Mouse (Mus musculus): Measurements from ENCODE around the gene Atp6v1g2.

Atp6v1g2 gene

GRCm38 (mm10) chr17:35233114-35233980 is at the start of gene Atp6v1g2:
Atp6v1g2 (plus strand) TSS chr17:35233660.
- DNase-seq (ENCODE audit: low read depth, low spot score), result no peak

GRCm38 (mm10) chr17:35185639-35186611 is 47.5 kb upstream of the Atp6v1g2 start:
- no peak for DNase-seq (ENCODE audit: low read depth, low spot score)

DNA sequence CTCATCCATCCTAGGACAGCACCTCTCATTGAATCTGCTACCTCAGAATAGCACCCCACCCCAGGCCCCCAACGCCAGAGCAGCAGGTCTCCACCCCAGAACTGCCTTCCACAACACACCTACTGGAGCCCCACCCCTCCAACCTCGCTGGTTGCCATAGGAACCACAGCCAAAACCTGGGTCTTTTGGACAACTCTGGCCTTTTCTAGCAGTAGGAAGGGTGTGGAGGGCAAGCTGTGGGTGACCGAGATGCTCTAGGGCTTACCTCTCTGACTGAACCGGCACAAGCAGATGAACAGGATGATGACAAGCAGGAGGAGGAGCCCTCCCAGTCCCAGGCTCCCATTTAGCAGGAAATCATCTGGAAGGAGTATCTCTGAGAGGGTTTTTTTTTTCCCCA is 46.8 kb upstream of the Atp6v1g2 start:
- DNase-seq (ENCODE audit: low read depth, low spot score), result no peak

- no peak for DNase-seq (ENCODE audit: low read depth, low spot score)
Measured at GRCm38 (mm10) chr17:35187345-35187744, 46.1 kb upstream of the Atp6v1g2 start.

GRCm38 (mm10) chr17:35187959-35188610 is 45.4 kb upstream of the Atp6v1g2 start, which contains the start of gene Lst1:
Lst1 (minus strand) TSS chr17:35188439.
- no peak for DNase-seq (ENCODE audit: low read depth, low spot score)

DNA sequence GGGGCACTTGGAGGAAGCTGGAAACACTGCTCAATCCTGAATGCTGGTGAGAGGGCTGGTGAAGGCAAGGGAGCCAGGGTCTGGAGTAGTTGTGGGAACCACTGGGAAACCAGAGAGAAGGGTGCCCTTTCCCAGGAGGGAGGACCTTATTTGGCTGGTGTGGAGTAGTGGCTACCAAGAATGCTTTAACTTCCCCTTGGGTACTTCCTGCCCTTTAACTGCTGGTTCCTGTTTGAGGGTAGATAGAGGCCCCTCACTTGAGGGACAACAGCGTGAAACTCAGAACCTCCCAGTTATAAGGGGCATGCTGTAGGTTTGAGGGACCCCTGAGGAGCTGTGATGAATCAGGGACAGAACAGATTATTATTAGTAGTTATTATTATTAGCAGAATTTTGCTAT is 44.3 kb upstream of the Atp6v1g2 start:
- no peak for DNase-seq (ENCODE audit: low read depth, low spot score)

- no peak for DNase-seq (ENCODE audit: low read depth, low spot score)
Measured at GRCm38 (mm10) chr17:35190096-35190495, 43.4 kb upstream of the Atp6v1g2 start.

DNA sequence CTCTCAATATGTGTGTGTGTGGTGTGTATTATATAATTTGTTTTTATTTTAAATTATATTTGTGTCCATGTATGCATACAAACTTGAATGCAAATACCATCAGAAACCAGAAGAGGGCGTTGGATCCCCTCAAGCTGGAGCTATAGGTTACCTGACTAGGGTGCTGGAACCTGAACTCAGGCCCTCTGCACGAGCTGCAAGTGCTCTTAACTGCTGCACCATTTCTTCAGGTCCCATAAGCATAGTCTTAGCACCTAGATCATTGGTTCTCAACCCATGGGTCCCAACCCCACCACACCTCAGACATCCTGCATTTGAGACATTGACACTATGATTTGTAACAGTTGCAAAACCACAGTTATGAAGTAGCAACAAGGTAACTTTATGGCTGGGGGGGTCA is 41.7 kb upstream of the Atp6v1g2 start:
- DNase-seq (ENCODE audit: low read depth, low spot score), result no peak

DNA sequence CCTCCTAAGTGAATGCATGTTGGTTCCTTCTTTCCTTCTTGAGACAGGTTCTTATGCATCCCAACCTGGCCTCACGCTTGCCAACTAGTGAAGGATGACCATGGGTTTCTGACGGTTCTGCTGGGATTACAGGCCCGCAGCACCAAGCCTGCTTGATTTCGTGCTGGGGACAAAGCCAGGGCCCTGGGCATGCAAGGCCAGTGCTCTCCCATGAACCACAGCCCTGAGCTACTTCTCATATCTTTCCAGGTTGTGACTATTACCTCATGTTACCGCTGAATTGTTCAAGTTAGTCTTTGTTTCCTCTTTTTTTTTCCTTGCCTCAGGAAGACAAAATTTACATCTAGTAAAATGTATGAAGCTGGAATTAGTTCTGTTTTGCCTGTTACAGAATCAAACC is 40.5 kb upstream of the Atp6v1g2 start:
- DNase-seq (ENCODE audit: low read depth, low spot score), result no peak

- no peak for DNase-seq (ENCODE audit: low read depth, low spot score)
Measured at GRCm38 (mm10) chr17:35193881-35194843, 39.3 kb upstream of the Atp6v1g2 start, which contains the start of gene Ltb. Ltb (plus strand) TSS chr17:35194439.

GRCm38 (mm10) chr17:35194844-35195630 is 38.4 kb upstream of the Atp6v1g2 start:
- no peak for DNase-seq (ENCODE audit: low read depth, low spot score)

DNA sequence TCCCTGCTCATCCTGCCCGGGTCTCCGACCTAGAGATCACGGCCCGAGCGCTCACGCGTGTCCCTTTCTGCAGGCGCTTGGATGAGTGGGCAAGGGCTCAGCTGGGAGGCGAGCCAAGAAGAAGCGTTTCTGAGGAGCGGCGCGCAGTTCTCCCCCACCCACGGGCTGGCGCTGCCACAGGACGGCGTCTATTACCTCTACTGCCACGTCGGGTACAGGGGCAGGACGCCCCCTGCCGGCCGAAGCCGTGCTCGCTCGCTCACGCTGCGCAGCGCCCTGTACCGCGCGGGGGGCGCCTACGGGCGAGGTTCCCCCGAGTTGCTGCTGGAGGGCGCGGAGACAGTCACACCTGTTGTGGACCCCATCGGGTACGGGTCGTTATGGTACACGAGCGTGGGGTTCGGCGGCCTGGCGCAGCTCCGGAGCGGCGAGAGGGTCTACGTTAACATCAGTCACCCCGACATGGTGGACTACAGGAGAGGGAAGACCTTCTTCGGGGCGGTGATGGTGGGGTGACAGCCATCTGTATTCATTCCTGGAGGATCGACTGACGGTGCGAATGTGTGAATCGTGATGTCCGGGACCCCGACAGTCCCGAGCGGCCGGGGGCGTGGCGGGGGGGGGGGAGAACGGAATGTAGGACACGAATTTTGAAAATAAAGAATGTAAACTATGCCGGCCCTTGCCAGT is 37.7 kb upstream of the Atp6v1g2 start:
- peak; percentile 51 for DNase-seq (ENCODE audit: low read depth, low spot score)

- no peak for DNase-seq (ENCODE audit: low read depth, low spot score)
Measured at GRCm38 (mm10) chr17:35196321-35196641, 37.2 kb upstream of the Atp6v1g2 start.

- no peak for DNase-seq (ENCODE audit: low read depth, low spot score)
Measured at GRCm38 (mm10) chr17:35197126-35197525, 36.3 kb upstream of the Atp6v1g2 start.

GRCm38 (mm10) chr17:35198029-35198428 is 35.4 kb upstream of the Atp6v1g2 start:
- no peak for DNase-seq (ENCODE audit: low read depth, low spot score)

GRCm38 (mm10) chr17:35198946-35199345 is 34.5 kb upstream of the Atp6v1g2 start:
- DNase-seq (ENCODE audit: low read depth, low spot score), result no peak

DNA sequence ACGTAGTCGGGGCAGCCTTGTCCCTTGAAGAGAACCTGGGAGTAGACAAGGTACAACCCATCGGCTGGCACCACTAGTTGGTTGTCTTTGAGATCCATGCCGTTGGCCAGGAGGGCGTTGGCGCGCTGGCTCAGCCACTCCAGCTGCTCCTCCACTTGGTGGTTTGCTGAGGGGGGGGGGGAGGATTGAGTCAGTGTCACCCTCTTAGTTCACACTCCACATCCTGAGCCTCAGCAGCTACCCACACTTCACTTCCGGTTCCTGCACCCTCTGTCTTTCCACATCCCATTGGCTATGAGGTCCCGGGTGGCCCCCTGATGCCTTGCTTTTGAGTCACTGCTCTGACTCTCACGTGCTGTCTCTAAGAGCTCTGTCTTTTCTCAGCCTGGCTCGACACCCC is 33.1 kb upstream of the Atp6v1g2 start:
- DNase-seq (ENCODE audit: low read depth, low spot score), result peak; percentile 43

DNA sequence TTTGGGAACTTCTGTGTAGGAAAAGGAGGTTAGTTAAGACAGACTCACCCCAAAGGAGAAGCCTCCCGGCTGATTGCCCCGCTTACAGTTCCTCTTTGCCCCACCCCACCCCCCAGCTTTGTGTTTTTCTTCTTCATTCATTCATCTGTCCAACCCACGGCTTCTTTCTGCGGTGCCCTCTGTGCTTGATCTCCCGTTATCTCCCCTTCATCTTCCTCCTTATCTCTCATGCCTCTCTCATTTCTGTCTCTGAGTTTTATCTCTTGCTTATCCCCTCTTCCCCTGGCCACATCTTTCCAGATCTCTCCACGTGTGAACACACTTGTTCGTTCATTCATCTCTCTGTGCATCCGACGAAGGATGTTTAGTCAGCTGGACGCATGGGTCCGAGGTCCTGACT is 32.3 kb upstream of the Atp6v1g2 start:
- DNase-seq (ENCODE audit: low read depth, low spot score), result no peak

- DNase-seq (ENCODE audit: low read depth, low spot score), result peak; percentile 63
Measured at GRCm38 (mm10) chr17:35201787-35202186, 31.7 kb upstream of the Atp6v1g2 start, which contains the start of gene Tnf. Tnf (minus strand) TSS chr17:35202007.

All from skeletal muscle tissue, adult 2 months (tissue).